Mouse (Mus musculus) activated CD4-positive, CD25-positive, alpha-beta regulatory T cell, adult 4 months (primary cell): ENCODE data around the gene Tinagl1. TPM values are rescaled to one million over a fixed set of nuclear protein-coding genes. Genes with fewer than 3 reads are reported as not detected.

Source experiments
- ATAC-seq: one replicate; pipeline ENCODE4 v1.8.0; 2017
- polyA plus RNA-seq, 2 experiments: library from polyadenylated mRNA; unstranded; fragments of 100-300 nt; shearing (Covaris generic); gene quantifications; one replicate each; pipeline ENCODE4 v1.2.1; 2017

The Tinagl1 gene
- polyA plus RNA-seq, 2 experiments from 2014 or later, result not detected

- ATAC-seq, result no peak
Measured at GRCm38 (mm10) chr4:130139214-130139492, 35.8 kb downstream of the Tinagl1 start, which contains the start of gene Hcrtr1. Gene Hcrtr1, minus strand, starts transcription at chr4:130139359.

DNA sequence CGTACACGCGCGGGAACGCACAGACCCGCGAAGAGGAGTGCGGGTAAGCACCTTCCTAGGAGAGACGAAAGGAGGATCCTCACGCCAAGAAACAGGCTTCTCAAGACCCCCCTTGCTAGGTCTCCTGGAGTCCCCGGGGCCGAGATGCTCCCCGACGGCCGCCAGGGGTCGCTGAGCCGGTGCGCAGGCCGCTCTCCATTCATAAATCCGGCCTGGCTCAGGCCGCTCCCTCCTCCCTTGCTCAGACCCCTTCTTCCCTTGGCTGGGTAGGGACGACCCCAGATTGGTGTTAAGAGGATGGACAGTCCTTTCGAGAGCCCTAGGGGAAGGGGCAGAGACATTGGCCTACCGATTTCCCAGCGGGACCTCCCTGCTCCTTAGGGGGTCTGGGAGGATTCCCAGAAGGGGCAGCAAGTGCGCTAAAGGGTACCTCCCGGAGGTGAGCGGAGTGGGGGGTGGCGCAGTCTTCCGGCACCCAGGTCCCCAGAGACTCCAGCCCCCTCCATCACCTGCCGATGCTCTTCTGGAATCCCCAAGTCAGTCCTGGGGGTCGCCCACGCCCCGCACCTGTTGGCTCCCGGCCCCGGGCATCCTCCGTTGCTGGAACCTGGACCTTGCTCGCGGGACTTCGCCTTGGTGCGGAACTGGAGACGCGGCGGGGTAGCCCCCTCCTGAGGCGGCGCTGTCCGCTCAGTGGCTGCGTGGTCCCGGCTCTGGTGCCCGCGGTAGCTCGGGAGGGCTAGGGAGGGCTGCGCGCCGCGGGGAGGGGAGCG lies 36.3 kb downstream of the Tinagl1 start:
- no peak for ATAC-seq

- ATAC-seq, result no peak
Measured at GRCm38 (mm10) chr4:130133399-130133798, 41.5 kb downstream of the Tinagl1 start.

DNA sequence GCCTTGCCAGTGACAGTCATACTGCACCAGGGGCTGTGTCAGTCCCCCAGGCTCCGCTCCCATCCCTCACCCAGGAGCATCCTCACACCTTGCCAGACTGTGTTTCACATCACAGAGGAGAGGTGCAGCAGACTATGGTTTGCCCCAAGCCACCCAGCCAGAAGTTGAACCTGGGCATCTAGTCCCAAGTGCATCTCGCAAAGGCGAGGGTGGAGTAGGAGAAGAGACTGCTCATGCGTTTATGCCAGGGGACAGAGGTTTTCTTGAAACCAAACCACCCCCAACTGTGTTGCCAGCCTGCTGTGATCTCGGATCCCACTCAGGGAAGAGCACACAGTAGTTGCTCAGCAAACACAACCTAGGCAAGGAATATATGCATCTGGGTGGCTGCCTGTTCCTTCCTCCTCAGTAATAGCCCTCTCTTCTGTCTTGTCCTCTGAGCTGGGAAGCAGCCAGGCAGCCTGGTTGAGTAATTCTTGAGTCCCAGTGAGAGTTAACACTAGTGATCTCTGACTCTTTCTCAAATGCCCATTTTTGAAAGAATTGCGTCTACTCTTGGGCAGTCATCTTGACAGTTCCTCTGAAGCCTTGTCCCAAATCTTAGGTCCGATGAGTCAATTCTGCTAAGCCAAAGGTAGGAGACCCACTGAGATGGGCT lies 43.3 kb downstream of the Tinagl1 start:
- no peak for ATAC-seq

- no peak for ATAC-seq
Measured at GRCm38 (mm10) chr4:130130641-130131350, 44.1 kb downstream of the Tinagl1 start.

- ATAC-seq, result no peak
Measured at GRCm38 (mm10) chr4:130130082-130130481, 44.8 kb downstream of the Tinagl1 start.

GRCm38 (mm10) chr4:130128907-130129306 lies 46.0 kb downstream of the Tinagl1 start:
- ATAC-seq, result no peak

- no peak for ATAC-seq
Measured at GRCm38 (mm10) chr4:130125935-130126334, 49.0 kb downstream of the Tinagl1 start.

GRCm38 (mm10) chr4:130125164-130125563 lies 49.8 kb downstream of the Tinagl1 start:
- no peak for ATAC-seq

DNA sequence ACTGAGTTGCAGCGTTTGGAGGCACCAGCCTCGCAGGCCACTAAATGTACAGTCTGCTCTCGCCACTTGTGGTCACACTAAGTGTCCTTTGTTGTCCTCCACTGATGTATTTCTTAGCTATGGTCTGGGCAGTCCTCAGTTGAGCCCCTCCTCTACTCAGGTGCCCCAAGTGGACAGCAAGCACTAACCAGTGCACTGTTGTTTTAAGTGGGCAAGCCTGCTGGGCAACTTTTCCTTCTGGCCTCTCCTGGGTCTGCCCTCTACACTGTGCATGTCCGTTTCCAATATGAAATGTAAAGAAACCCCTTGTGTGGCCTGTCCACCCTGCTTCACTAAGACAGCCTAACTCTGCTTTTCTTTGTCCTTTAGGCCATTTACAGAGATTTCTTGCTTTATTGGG lies 50.8 kb downstream of the Tinagl1 start:
- ATAC-seq, result no peak

GRCm38 (mm10) chr4:130123020-130123419 lies 51.9 kb downstream of the Tinagl1 start:
- ATAC-seq, result no peak

GRCm38 (mm10) chr4:130121560-130121959 lies 53.4 kb downstream of the Tinagl1 start:
- ATAC-seq, result no peak

DNA sequence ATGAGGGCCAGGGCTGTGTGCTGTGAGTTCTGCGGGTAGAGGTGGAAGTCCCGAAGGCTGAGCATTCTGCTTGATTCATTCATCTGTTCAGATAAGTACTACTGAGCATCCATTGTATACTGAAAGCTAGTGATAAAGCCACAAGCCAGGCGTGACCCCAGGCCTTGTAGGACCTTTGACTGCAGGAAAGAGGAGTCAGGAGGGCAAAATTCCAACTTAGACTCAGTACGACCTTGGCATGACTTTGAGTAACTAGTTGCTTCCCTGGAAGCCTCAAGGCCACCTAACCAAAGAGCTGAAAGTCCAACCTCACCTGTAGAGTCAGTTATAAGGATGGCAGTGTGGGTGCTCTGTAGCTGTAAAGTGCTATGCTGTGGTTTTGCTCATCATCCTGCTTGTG lies 54.2 kb downstream of the Tinagl1 start:
- no peak for ATAC-seq

Other genes starting within 250 kb of the Tinagl1 start
- gene Spocd1, start 245.9 kb downstream of the Tinagl1 start, polyA plus RNA-seq, result not detected
- 1 to 10 TPM in 1 of 2 experiments, not detected in 1; 1.4 TPM for gene Adgrb2, start 190.3 kb downstream of the Tinagl1 start, polyA plus RNA-seq
- gene Col16a1, start 127.3 kb downstream of the Tinagl1 start, polyA plus RNA-seq, result not detected
- 10 to 100 TPM; 28.6 to 41.4 TPM for gene Pef1, start 72.6 kb downstream of the Tinagl1 start, polyA plus RNA-seq
- gene Hcrtr1, start 35.8 kb downstream of the Tinagl1 start, polyA plus RNA-seq, result not detected
- not detected for gene Gm853, start 47.3 kb upstream of the Tinagl1 start, polyA plus RNA-seq
- gene Serinc2, start 104.1 kb upstream of the Tinagl1 start, polyA plus RNA-seq, result under 1 TPM; 0.61 to 0.92 TPM
- under 1 TPM in 1 of 2 experiments, not detected in 1; 0.42 TPM for gene Fabp3, start 133.5 kb upstream of the Tinagl1 start, polyA plus RNA-seq
- gene Gm10570, start 133.6 kb upstream of the Tinagl1 start, polyA plus RNA-seq, result not detected
- gene Zcchc17, start 184.8 kb upstream of the Tinagl1 start, polyA plus RNA-seq, result 10 to 100 TPM; 70.6 to 72.2 TPM
- gene Snrnp40, start 185.0 kb upstream of the Tinagl1 start, polyA plus RNA-seq, result 10 to 100 TPM; 65.1 to 71.2 TPM